Mouse (Mus musculus) heart, postnatal 25 days (tissue): ENCODE data around the gene March7. TPM values are rescaled to one million over a fixed set of nuclear protein-coding genes. Genes with fewer than 3 reads are reported as not detected.

ENCODE experiments used
- DNase-seq: peaks from one replicate; pipeline ENCODE4 v3.0.0; 2022; ENCODE audit warnings: low spot score
- intact Hi-C: fragments of 180-260 bp; cut with DNase I; formaldehyde crosslinking; loops from one replicate; pipeline ENCODE4 v1.15.1; 2025
- total RNA-seq, 2 experiments: library from RNA; stranded (reverse); gene quantifications; 2 replicates each; pipeline ENCODE4 v1.2.3; 2021

The March7 gene
- total RNA-seq, 2 experiments from 2014 or later: 24.1 to 25.9 TPM

GRCm38 (mm10) chr2:60209122-60209611 is 520 bp upstream of the March7 start:
- intact Hi-C loops: loop anchor here (2.0 to 10.0 kb wide), 3 partner anchors 84 to 684 kb away; no protein-coding TSS in a partner anchor
- no peak for DNase-seq

GRCm38 (mm10) chr2:60210821-60211220 is 1.1 kb downstream of the March7 start:
- intact Hi-C loops: loop anchor here (5.0 kb wide), 1 partner anchor 164 kb away; no protein-coding TSS in a partner anchor
- no peak for DNase-seq

GRCm38 (mm10) chr2:60212488-60212887 is 2.8 kb downstream of the March7 start:
- intact Hi-C loops: loop anchor here (5.0 kb wide), 1 partner anchor 165 kb away; no protein-coding TSS in a partner anchor
- DNase-seq: no peak

- intact Hi-C loops: loop anchor here (5.0 kb wide), 1 partner anchor 167 kb away; no protein-coding TSS in a partner anchor
- DNase-seq: no peak
Observed at GRCm38 (mm10) chr2:60214683-60215082, 5.0 kb downstream of the March7 start.

GRCm38 (mm10) chr2:60216547-60217153 is 7.0 kb downstream of the March7 start:
- intact Hi-C loops: no loop called here
- DNase-seq: no peak

- intact Hi-C loops: no loop called here
Observed at GRCm38 (mm10) chr2:60217620-60218019, 7.9 kb downstream of the March7 start.

GRCm38 (mm10) chr2:60221236-60221635 is 11.5 kb downstream of the March7 start:
- DNase-seq: no peak
- intact Hi-C loops: no loop called here

More at GRCm38 (mm10) chr2:60217620-60218019, 7.9 kb downstream of the March7 start:
- DNase-seq: no peak

- DNase-seq: no peak
- intact Hi-C loops: no loop called here
Observed at GRCm38 (mm10) chr2:60221954-60222353, 12.3 kb downstream of the March7 start.

GRCm38 (mm10) chr2:60223489-60223888 is 13.8 kb downstream of the March7 start:
- DNase-seq: no peak
- intact Hi-C loops: no loop called here

GRCm38 (mm10) chr2:60228470-60228869 is 18.8 kb downstream of the March7 start:
- intact Hi-C loops: no loop called here
- no peak for DNase-seq

- intact Hi-C loops: no loop called here
- no peak for DNase-seq
Observed at GRCm38 (mm10) chr2:60230361-60230760, 20.7 kb downstream of the March7 start.

- intact Hi-C loops: no loop called here
- no peak for DNase-seq
Observed at GRCm38 (mm10) chr2:60233147-60233546, 23.5 kb downstream of the March7 start.

- intact Hi-C loops: no loop called here
- no peak for DNase-seq
Observed at GRCm38 (mm10) chr2:60234506-60234905, 24.8 kb downstream of the March7 start.

GRCm38 (mm10) chr2:60252782-60253181 is 43.1 kb downstream of the March7 start:
- DNase-seq: no peak
- intact Hi-C loops: no loop called here

GRCm38 (mm10) chr2:60253506-60253905 is 43.8 kb downstream of the March7 start:
- no peak for DNase-seq
- intact Hi-C loops: no loop called here

- intact Hi-C loops: no loop called here
- DNase-seq: no peak
Observed at GRCm38 (mm10) chr2:60256751-60257150, 47.1 kb downstream of the March7 start.

GRCm38 (mm10) chr2:60259186-60259585 is 49.5 kb downstream of the March7 start:
- DNase-seq: no peak
- intact Hi-C loops: no loop called here

- intact Hi-C loops: no loop called here
- no peak for DNase-seq
Observed at GRCm38 (mm10) chr2:60260621-60261350, 51.1 kb downstream of the March7 start.

- no peak for DNase-seq
Observed at GRCm38 (mm10) chr2:60267567-60267966, 57.9 kb downstream of the March7 start.

GRCm38 (mm10) chr2:60269856-60270479 is 60.3 kb downstream of the March7 start:
- intact Hi-C loops: no loop called here
- DNase-seq: no peak

More at GRCm38 (mm10) chr2:60267567-60267966, 57.9 kb downstream of the March7 start:
- intact Hi-C loops: no loop called here

- no peak for DNase-seq
- intact Hi-C loops: no loop called here
Observed at GRCm38 (mm10) chr2:60278627-60279026, 68.9 kb downstream of the March7 start.
